Mouse (Mus musculus) stomach, postnatal 0 days (tissue): Measurements from ENCODE around the gene Wdtc1.

Experiments used
- CTCF ChIP-seq: IDR thresholded peaks from 2 replicates; pipeline ENCODE4 v1.5.1; 2016; ENCODE audit warnings: antibody characterized with exemption, low read depth, mild to moderate bottlenecking, moderate library complexity
- EP300 ChIP-seq: optimal IDR thresholded peaks from 2 replicates; pipeline ENCODE3; 2016; ENCODE audit warnings: antibody characterized with exemption

- TF ChIP-seq CTCF (no peak), EP300 (no peak)
Measured at GRCm38 (mm10) chr4:133305825-133306224, 47.5 kb downstream of the Wdtc1 start.
